Mouse (Mus musculus): ENCODE measurements around the gene Ube2s. TPM values are rescaled to one million over a fixed set of nuclear protein-coding genes. Genes with fewer than 3 reads are reported as not detected.

The Ube2s gene
- polyA plus RNA-seq, 1 experiment from 2014 or later: 384 TPM

Other genes with a start within 250 kb of the Ube2s start
- gene Ptprh, start 208.5 kb downstream of the Ube2s start, polyA plus RNA-seq (2016; fragmentation: Nextera tagmentation; extraction: Ambion mirVana): 0.10 and 0.14 TPM in 2 replicates
- 2.8 TPM in 2 replicates for gene Tmem86b, start 181.2 kb downstream of the Ube2s start, polyA plus RNA-seq (2016; fragmentation: Nextera tagmentation; extraction: Ambion mirVana)
- 13.8 and 13.9 TPM in 2 replicates for gene Ppp6r1, start 153.6 kb downstream of the Ube2s start, polyA plus RNA-seq (2016; fragmentation: Nextera tagmentation; extraction: Ambion mirVana)
- gene Hspbp1, start 127.5 kb downstream of the Ube2s start, polyA plus RNA-seq (2016; fragmentation: Nextera tagmentation; extraction: Ambion mirVana): 111 and 113 TPM in 2 replicates
- 5.4 and 5.7 TPM in 2 replicates for gene Brsk1, start 122.0 kb downstream of the Ube2s start, polyA plus RNA-seq (2016; fragmentation: Nextera tagmentation; extraction: Ambion mirVana)
- gene Tmem150b, start 87.3 kb downstream of the Ube2s start, polyA plus RNA-seq (2016; fragmentation: Nextera tagmentation; extraction: Ambion mirVana): 0.18 and 0.20 TPM in 2 replicates
- gene Kmt5c, start 72.5 kb downstream of the Ube2s start, polyA plus RNA-seq (2016; fragmentation: Nextera tagmentation; extraction: Ambion mirVana): 89.3 and 91.6 TPM in 2 replicates
- gene Cox6b2, start 59.5 kb downstream of the Ube2s start, polyA plus RNA-seq (2016; fragmentation: Nextera tagmentation; extraction: Ambion mirVana): 33.7 and 45.8 TPM in 2 replicates
- not detected in 2 replicates for gene Fam71e2, start 41.3 kb downstream of the Ube2s start, polyA plus RNA-seq (2016; fragmentation: Nextera tagmentation; extraction: Ambion mirVana)
- gene Il11, start 29.7 kb downstream of the Ube2s start, polyA plus RNA-seq (2016; fragmentation: Nextera tagmentation; extraction: Ambion mirVana): 0.36 and 0.38 TPM in 2 replicates
- gene Tmem190, start 29.7 kb downstream of the Ube2s start, polyA plus RNA-seq (2016; fragmentation: Nextera tagmentation; extraction: Ambion mirVana): not detected in 2 replicates
- 2.5 TPM in 2 replicates for gene Tmem238, start 22.9 kb downstream of the Ube2s start, polyA plus RNA-seq (2016; fragmentation: Nextera tagmentation; extraction: Ambion mirVana)
- 300 and 313 TPM in 2 replicates for gene Rpl28, start 19.7 kb downstream of the Ube2s start, polyA plus RNA-seq (2016; fragmentation: Nextera tagmentation; extraction: Ambion mirVana)
- gene Shisa7, start 32.1 kb upstream of the Ube2s start, polyA plus RNA-seq (2016; fragmentation: Nextera tagmentation; extraction: Ambion mirVana): 3.3 and 4.7 TPM in 2 replicates
- gene Isoc2b, start 57.7 kb upstream of the Ube2s start, polyA plus RNA-seq (2016; fragmentation: Nextera tagmentation; extraction: Ambion mirVana): 4.6 and 5.1 TPM in 2 replicates
- 0.68 and 0.80 TPM in 2 replicates for gene Isoc2a, start 64.6 kb upstream of the Ube2s start, polyA plus RNA-seq (2016; fragmentation: Nextera tagmentation; extraction: Ambion mirVana)
- gene Gm36210, start 93.9 kb upstream of the Ube2s start, polyA plus RNA-seq (2016; fragmentation: Nextera tagmentation; extraction: Ambion mirVana): not detected in 2 replicates
- gene Zfp628, start 102.6 kb upstream of the Ube2s start, polyA plus RNA-seq (2016; fragmentation: Nextera tagmentation; extraction: Ambion mirVana): 4.7 and 4.9 TPM in 2 replicates
- 15.1 and 16.6 TPM in 2 replicates for gene Nat14, start 109.4 kb upstream of the Ube2s start, polyA plus RNA-seq (2016; fragmentation: Nextera tagmentation; extraction: Ambion mirVana)
- 1.6 and 2.0 TPM in 2 replicates for gene Ssc5d, start 113.2 kb upstream of the Ube2s start, polyA plus RNA-seq (2016; fragmentation: Nextera tagmentation; extraction: Ambion mirVana)
- gene Sbk2, start 151.8 kb upstream of the Ube2s start, polyA plus RNA-seq (2016; fragmentation: Nextera tagmentation; extraction: Ambion mirVana): 0.18 TPM in 1 of 2 replicates, not detected in the other
- gene Sbk3, start 158.6 kb upstream of the Ube2s start, polyA plus RNA-seq (2016; fragmentation: Nextera tagmentation; extraction: Ambion mirVana): 0.14 TPM in 1 of 2 replicates, not detected in the other
- 60.9 and 68.8 TPM in 2 replicates for gene Zfp579, start 183.6 kb upstream of the Ube2s start, polyA plus RNA-seq (2016; fragmentation: Nextera tagmentation; extraction: Ambion mirVana)
- 7.5 and 9.3 TPM in 2 replicates for gene Zfp524, start 201.8 kb upstream of the Ube2s start, polyA plus RNA-seq (2016; fragmentation: Nextera tagmentation; extraction: Ambion mirVana)
- gene Fiz1, start 202.1 kb upstream of the Ube2s start, polyA plus RNA-seq (2016; fragmentation: Nextera tagmentation; extraction: Ambion mirVana): 69.0 and 73.4 TPM in 2 replicates
- 0.25 TPM in 1 of 2 replicates, not detected in the other for gene Gm44973, start 202.9 kb upstream of the Ube2s start, polyA plus RNA-seq (2016; fragmentation: Nextera tagmentation; extraction: Ambion mirVana)
- 7.6 and 7.9 TPM in 2 replicates for gene Zfp865, start 207.8 kb upstream of the Ube2s start, polyA plus RNA-seq (2016; fragmentation: Nextera tagmentation; extraction: Ambion mirVana)
- 11.1 and 15.6 TPM in 2 replicates for gene Ccdc106, start 208.0 kb upstream of the Ube2s start, polyA plus RNA-seq (2016; fragmentation: Nextera tagmentation; extraction: Ambion mirVana)
- not detected in 2 replicates for gene 4632433K11Rik, start 221.5 kb upstream of the Ube2s start, polyA plus RNA-seq (2016; fragmentation: Nextera tagmentation; extraction: Ambion mirVana)
- gene Zfp784, start 225.9 kb upstream of the Ube2s start, polyA plus RNA-seq (2016; fragmentation: Nextera tagmentation; extraction: Ambion mirVana): 5.4 and 5.8 TPM in 2 replicates
- gene Zfp580, start 238.9 kb upstream of the Ube2s start, polyA plus RNA-seq (2016; fragmentation: Nextera tagmentation; extraction: Ambion mirVana): 54.6 and 56.3 TPM in 2 replicates
- 148 and 160 TPM in 2 replicates for gene U2af2, start 249.6 kb upstream of the Ube2s start, polyA plus RNA-seq (2016; fragmentation: Nextera tagmentation; extraction: Ambion mirVana)

Measured in midbrain, embryonic 12.5 days (tissue).